Mouse (Mus musculus) 3134 (cell line): ENCODE data around the gene Glo1.
A peak's percentile ranks its signal among the peaks of the same experiment; 100 is the strongest.

Experiments used
- DNase-seq: peaks from one replicate; pipeline ENCODE4 v3.0.0-alpha.2; 2011; ENCODE audit warnings: low spot score; ENCODE audit not compliant: insufficient read length; ENCODE audit errors: extremely low read depth

Glo1 gene

DNA sequence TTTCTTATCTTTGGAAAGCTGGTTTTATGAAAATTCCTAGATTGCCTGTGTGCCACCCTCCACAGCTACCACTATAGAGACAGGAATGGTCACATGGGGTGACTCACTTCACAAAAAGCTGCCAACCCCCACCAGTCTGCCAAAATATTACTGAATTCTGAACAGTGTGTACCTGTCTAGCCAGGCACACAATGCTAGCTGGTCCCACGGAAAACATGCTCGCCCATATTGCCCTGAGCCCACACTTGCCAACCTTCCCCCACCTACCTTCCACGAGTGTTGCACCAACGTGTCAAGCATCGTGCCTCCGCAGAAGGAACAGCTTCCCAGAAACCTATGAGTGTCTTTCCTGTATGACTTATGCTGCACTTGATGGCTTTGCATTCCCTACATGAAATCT lies 45.5 kb downstream of the Glo1 start:
- DNase-seq = peak; percentile 27

DNA sequence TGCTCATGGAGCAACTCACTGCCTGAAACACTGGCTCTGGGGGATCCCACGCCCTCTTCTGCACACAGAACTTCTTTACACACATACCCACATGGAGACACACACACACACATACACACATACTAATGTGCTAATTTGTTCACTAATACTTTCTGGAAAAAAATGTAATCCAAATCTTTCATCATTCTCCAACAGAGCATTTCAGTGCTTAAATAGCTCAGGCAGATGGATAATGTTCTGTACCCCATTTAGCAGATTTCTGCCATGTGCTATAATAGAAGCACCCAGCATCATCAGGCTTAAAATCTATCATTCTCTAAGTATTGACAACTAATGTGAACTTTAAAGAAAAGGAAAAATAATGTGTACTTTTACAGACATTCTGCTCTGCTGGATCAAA lies 45.9 kb downstream of the Glo1 start:
- no peak for DNase-seq

DNA sequence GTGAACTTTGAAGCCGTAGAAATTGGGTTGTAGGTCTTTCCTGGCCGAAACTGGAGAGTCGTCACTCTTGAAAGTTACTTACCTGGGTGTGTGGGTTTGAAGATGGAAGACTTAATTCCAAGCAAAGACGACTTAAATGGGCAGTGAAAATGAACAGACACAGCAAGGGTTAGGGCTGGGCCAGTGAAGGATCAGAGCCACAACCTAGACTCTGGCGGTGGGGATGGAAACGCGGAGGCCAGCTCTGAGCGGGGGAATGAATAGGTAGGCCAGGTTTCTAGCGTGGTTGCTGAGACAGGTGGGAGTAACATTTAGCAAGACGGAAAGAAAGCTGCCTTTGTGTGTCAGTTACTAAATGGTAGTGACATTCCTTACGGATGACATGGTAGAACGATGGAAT lies 49.7 kb downstream of the Glo1 start:
- DNase-seq = no peak

DNA sequence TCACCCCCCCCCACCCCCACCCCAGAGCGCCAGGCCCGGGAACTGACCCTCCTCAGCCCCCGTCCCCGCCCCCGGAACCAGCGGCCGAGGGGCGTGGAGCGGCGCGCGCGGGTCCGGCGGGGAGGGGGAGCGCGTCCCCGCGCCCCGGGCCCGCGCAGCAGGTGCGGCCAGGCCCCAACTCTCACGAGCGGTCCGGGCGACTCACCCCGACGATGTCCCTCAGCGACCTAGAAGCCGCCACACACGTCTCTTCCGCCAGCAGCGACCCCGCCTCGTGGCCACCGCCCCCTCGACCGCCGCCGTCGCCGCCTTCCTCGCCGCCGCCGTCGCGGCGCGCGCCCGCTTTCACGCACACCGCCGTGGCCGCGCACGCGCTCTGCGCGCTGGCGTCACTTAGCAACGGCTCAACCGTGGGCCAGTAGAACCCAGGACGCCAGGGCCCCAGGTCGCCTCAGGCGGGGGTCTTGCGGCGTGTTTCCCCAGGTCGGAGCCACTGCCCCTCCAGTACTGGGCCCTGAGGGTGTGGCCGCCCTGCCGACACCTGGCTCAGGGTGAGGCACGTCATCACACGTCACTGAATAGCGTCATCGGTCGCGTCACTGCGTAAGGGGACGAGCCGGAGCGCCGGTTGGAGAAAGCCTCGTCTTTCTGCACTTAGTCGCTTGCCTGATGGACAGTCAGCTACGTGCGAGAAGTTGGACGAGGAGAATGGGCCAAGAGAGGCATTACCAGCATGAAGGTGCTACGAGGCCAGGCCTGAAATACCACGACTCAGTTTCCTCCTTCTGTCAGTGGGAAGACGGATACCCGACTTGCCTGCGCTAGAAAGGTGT lies 50.5 kb downstream of the Glo1 start, which contains the start of gene Btbd9:
Gene Btbd9, minus strand, starts transcription at position 548 of the 833 bp plus-strand sequence.
- DNase-seq = peak; percentile 91

DNA sequence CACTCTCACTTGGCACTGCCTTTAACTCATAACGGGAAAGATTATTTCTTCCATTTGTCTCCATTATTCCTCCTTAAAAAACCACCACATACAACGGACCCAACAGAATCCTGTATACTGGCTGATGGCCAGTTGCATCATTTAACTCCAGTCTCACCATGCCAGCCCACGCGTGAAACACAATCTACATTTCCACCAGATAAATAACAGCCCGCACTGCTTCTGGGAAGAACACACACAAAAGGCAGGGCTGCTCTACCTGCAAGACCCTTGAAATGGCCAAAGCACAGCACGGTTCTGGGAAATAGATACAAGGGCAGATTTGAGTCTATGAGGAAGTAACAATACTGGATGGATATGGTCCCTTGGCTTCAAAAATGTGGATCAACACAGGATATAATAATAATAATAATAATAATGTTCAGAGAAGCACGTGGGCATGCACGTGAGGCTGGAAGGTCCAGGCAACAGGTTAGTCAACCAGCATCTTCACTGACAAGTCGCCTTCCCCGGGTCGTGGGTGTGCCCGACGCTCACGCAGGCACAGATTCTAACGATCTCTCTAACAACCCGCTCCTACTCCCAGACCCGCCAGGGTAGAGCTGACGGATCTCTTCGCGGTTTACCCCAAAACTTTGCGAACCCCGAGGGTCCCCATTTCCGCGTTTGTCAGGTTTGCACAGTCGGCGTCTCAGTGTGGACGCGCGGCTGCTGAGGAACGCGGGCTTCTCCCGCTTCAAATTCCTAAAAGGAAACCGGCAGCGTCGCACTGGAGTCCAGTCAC lies 51.4 kb downstream of the Glo1 start:
- peak; percentile 74 for DNase-seq

DNA sequence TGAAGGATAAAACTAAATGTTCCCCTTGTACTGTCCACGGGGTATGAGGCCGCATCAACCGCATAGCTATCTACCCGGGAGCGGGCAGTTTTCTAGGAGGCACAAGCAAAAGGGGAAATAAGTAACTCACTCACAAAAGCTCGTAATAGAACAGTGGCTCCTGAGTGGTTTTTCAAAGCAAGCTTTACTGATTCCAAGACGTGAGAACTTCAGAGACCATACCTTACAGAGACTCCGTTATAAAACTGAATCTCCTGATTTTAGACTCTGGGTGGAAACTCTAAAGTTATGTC lies 51.9 kb downstream of the Glo1 start:
- DNase-seq = no peak

DNA sequence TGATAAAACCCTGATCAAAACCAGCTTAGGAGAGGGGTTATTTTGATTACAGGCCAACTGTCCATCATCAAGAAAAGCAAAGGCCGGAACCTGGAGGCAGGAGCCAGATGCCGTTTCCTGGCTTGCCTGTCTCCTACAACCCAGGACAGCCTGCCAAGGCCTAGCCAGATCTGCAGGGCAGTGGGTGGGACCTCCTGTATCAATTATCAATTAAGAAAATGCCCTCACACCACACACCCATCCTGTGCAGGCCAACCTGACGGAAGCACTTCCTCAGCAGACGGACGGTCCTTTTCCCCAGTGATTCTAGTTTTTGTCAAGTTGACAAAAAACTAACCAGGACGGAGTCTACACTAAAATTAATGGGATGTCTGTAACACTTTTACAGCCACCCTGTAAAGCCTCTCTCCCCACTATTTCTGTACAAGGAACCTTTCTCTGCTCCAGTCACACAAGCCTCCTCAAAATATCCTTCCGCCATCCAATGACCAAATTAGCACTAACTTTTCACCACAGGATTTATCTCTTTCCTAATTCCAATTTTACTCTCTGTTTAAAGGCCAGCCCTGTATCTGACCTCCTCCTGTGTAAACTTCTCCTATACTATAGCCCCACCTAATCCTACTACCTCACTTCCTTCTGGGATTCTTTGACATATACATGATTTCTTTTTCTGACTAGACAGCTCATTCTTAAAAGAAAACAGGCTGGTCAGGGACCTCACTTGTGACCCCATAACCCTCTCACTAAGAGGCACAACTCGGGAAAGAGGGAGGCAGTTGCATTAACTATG lies 52.5 kb downstream of the Glo1 start:
- DNase-seq = no peak

DNA sequence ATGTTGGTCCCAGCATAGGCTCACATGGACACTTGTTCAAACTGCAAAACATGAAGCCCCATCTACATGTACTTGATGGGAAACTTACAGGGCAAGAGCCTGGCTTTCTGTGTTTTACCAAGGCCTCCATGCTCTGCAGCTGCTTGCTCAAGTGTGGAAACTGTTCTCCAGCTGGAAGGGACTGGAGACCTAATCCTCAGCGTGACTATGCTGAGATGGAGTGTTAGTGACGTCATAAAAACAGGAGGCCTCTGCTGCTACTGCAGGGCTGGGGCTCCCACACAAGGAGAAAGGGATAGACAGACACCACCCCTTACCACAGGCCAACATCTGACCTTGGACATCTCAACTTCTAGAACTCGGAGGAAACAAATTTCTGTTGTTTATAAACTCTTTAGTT lies 55.7 kb downstream of the Glo1 start:
- DNase-seq = peak; percentile 24

DNA sequence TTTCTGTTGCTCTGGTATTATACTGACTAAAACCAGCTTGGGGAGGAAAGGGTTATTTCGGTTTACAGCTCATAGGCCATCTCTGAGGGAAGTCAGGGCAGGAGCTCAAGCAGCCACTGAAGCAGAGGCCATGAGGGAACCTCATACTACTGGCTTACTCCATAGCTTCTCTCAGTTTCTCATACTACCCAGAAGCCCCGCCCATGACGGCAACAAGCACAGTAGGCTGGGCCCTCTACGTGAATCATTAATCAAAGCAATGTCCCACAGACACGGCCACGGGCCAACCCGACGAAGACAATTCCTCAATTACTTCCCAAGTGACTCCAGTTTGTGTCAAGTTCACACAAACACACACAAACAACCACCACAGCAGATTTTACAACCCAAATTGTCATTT lies 56.5 kb downstream of the Glo1 start:
- DNase-seq = no peak

DNA sequence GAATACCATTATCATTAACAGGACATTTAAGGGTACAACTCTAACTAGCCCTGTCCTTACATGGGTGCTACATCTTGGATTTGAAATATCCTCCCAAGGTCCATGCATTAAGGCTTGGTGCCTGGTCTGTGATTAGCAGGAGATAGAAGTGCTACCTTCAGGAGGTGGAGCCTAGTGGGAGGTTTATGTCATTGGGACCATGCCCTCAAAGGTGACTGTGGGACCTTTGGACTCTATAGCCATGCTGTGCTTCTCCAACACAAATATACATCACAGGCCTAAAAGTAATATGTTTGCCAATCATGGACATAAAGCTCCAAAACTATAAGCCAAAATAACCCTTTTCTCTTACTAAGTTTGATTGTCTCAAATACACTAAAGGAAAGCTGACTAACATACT lies 58.2 kb downstream of the Glo1 start:
- DNase-seq = no peak

DNA sequence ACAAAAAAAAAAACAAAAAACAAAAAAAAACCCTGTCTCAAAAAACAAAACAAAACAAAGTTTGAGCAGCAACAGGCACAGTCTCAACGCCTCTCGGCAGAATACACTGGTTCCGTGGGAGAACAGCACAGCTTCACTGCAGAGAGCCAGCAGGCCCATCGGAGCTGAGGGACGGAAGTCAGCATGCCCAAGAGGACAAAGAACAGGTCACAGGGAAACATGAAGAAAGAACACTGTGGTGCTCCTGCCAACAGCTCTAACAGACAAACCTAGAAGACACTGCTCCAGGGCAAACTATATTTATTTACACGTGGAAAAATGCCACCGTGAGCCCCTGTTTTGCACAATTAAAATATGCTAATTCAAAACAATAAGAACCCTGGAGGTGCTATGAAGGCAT lies 61.7 kb downstream of the Glo1 start:
- DNase-seq = no peak

DNA sequence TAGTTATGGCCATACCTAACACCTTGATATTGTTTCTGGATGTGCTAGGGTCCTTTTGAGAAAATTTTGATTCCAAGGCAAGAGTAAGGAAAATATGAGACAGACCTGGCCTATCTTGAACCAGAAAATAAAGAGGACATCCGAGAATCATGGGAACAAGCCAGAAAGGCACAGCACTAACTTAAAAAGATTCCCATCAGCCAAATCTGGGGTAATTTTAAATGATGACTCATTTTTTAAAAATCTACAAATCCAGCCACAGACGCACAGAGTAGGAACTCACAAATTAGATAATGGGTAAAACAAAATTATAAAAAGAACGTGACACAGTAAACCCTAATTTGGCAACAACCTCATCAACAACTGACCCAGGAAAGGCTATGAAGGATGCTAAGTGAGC lies 62.3 kb downstream of the Glo1 start:
- no peak for DNase-seq

DNA sequence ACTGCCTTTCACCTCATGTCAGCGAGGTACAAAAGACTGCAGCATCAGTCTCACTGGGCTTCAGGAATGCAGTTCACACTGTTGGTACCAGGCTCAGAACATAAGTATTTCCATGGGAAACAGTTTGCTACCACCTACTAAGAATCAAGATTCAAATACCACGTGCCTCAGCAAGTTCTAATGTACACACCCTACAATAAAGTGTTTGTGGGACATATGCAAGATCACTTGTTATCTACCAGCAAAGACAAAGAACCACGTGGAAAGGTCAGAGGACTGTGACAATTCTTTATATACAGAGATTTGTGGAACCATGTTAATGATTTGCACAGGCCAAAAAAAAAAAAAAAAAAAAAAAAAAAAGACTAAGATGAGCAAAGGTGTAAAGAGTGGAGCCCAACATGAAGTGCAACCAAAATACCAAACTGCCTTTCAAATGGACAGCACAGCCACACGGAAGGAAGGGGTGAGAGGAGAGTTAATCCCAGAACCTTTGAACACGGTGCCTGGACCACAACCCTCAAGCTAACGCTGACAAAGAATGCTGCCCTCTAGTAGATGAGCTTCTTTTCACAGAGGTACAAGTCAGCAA lies 63.1 kb downstream of the Glo1 start:
- no peak for DNase-seq

DNA sequence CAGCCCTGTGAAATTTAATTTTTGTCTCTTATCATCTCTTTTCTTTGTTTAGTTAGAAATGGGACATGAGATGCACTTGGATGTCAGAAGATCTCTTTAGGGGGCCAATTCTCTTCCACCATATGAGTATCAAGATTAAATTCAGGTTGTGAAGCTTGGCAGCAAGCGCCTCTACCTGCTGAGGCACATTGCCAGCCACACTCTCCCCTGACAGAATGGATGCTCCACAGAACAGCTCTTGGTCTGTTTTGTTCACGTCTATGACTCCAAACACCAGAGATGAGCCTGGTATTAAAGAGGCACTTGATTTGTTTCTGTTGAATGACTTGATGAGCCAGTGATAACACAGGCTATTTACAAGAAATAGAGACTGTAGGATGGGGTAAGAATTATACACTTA lies 63.9 kb downstream of the Glo1 start:
- no peak for DNase-seq

DNA sequence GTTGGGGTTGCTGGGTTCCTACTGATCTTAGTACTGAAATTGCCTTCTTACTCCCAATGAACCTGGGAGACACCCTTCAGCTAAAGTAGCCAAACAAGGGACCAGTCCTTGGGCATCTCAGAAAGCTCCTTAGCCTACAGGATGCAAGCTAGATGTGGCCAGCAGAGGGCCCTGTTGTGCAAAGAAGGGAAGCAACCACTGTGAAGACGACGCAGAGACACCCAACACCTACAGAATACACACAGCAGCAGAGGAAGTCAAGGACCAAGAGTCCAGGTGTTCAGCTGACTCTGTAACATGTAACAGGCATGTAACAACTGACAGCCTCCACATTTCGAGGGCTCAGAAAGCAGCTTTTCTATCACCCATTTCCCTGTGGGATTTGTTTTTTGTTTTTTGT lies 67.1 kb downstream of the Glo1 start:
- DNase-seq = no peak

DNA sequence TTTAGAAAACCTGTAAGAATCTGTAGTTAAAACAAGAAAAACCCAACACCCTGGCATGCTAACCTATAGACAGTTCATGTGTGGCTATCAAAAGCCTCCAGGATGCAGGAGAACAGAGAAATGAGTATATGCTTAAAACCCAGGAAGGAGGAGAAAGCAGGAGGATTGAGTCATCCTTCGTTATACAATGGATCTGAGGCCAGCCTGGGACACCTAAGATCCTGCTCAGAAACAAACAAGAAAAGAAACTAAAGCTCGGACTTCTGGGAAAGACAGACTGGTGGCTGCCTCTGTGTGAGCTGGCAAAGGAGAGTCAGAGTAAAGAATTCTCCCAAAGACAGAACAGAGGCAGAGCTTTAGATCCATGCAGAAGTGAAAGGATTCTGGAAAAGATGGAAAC lies 68.0 kb downstream of the Glo1 start:
- no peak for DNase-seq

DNA sequence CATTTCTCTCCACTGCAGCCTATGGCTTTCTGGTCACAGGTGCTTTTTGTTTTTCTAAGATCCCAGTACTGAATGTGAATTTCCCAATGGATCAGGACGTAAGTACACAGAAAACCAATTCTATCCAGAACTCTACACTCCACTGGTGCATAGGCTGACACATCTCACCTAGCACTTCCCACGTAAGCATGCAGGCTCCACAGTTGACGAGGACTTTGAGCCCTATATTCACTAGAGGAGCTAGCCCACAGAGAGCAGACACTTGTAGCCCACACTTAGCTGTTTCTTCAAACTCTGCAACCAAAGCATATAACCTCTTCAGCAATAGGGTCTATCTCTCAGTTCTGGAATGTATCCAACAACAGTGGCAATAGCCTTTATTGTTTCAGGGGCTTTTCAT lies 70.2 kb downstream of the Glo1 start:
- DNase-seq = no peak

DNA sequence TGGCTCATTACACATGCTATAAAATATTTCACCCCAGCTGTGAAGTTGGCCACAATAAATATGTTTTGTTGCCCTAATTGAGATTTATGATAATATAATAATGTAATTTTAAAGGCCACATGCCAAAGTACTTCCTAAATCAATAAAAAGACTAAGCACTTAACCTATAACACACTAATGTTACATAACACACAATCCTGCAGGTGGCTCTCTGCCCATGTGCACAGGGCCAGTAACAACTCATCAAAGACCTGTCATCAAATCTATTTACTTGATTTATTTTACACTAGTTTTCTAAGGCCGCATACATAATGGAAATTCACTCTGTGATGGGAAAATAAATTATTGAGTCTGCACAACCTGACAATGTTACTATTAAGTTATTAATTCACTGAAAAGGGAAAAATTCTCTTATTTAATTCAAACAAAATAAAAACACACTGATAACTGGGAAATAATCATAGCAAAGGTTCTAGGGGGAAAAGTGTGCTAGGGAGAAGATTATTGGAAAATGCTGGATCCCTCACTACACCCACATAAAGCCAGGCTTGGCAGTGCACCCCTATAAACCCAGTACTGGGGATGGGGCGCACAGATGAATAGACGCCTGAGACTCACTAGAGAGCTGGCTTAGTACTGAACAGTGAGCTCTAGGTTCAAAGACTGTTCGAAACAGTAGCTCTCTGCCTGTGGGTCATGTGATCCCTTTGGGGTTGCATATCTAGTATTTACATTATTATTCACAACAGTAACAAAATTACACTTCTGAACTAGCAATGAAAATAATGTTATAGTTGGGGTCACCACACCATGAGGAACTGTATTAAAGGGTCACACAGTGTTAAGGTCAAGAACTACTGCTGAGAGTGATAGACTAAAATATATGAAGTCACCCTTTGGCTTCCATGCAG lies 73.4 kb downstream of the Glo1 start:
- no peak for DNase-seq

DNA sequence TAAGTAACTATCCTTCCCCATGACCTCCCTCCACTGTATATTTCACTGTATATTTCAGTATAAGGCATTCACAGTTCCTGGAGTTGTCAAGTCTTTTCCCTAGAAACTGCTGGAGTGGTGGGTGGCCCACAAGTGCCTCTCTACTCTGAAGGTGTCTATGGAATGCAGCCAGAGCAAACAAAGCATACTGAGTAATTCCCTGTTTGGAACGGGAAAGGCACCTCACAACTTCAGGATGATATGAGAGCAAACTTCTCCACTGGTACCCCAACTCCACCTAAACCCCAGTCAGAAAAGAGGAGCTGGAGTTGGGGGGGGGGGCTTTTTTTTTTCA lies 75.9 kb downstream of the Glo1 start:
- no peak for DNase-seq
